In the genomic region with DNA sequence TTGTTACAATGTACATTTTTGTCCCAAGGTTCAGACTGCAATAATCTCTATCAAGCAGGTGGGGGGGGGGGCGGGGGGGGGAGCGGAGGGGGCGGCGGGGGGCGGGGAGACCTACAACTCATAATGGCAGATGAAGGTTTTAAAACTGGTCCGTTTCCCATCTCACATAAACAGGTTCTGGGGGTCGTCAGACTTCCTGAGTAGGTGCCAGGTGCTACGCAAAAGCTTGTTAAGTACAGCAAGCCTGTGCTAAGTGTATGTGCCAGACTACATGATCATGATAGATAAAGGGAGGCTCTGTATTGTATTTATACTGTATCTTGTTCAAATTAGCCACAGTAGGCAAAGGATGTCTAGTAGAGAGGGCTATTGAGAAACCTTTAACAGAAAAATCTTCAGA, we compare ENCODE assay signal across 16 mouse cellular contexts.
DNase-seq lines count a peak whose midpoint lies in the region; ATAC-seq and TF ChIP-seq lines count a peak whose summit lies in the region.
"Had no signal": no experiment of that assay in that cellular context is flagged by ENCODE, and none has a peak within 500 bp of the region (broad histone marks: within the 10 kb centered on the region; RNA-seq: fewer than 3 reads in every experiment).

No protein-coding gene starts in this region.

- H3K27me3 ChIP-seq in forebrain, embryonic 14.5 days (replicated peaks; ENCODE audit: control insufficient read depth, insufficient read depth, low read length): no peaks in the 10 kb centered on the region
- H3K27me3 ChIP-seq in forebrain, embryonic 13.5 days: no peaks in the 10 kb centered on the region
- H3K27me3 ChIP-seq: embryonic facial prominence, embryonic 13.5 days; embryonic facial prominence, embryonic 15.5 days; forebrain, embryonic 12.5 days had no signal

- no peak for ATAC-seq in forebrain, embryonic 14.5 days
- no peak for ATAC-seq in forebrain, embryonic 13.5 days

- H3K4me3 ChIP-seq in forebrain, embryonic 14.5 days (ENCODE audit: low read depth, low read length): no peak overlapping the region
- no peak overlapping the region for H3K4me3 ChIP-seq in forebrain, embryonic 13.5 days
- H3K4me3 ChIP-seq: embryonic facial prominence, embryonic 13.5 days; embryonic facial prominence, embryonic 15.5 days; erythroblast, embryonic 14.5 days; forebrain, embryonic 10.5 days; forebrain, embryonic 12.5 days; gastrocnemius, adult 2 months had no signal

- H3K9ac ChIP-seq in forebrain, embryonic 14.5 days (ENCODE audit: low read length): no peak overlapping the region
- no peak overlapping the region for H3K9ac ChIP-seq in forebrain, embryonic 13.5 days
- H3K9ac ChIP-seq: embryonic facial prominence, embryonic 13.5 days; embryonic facial prominence, embryonic 15.5 days; forebrain, embryonic 12.5 days had no signal

- DNase-seq in cerebellum, postnatal 10 days: peak; percentile 65 to 67
- DNase-seq in cerebellum, postnatal 36 days: no peak
- DNase-seq in forebrain, embryonic 14.5 days (ENCODE audit: low spot score): no peak
- peak; percentile 35 for DNase-seq in brain, embryonic 14.5 days (ENCODE audit: low read depth)
- no peak for DNase-seq in adrenal gland, adult 8-10 months
- DNase-seq: adrenal gland, adult 2 months; adrenal gland, postnatal 14 days; adrenal gland, postnatal 36 days; embryo, embryonic 11 days; gastrocnemius, adult 2 months had no signal

- no peak overlapping the region for H3K4me2 ChIP-seq in forebrain, embryonic 14.5 days (ENCODE audit: low read length)
- no peak overlapping the region for H3K4me2 ChIP-seq in forebrain, embryonic 13.5 days
- H3K4me2 ChIP-seq: embryonic facial prominence, embryonic 13.5 days; embryonic facial prominence, embryonic 15.5 days; forebrain, embryonic 12.5 days had no signal

- TF ChIP-seq POLR2A in brain, embryonic 14.5 days (IDR thresholded peaks at IDR 0.05; ENCODE audit: borderline replicate concordance, extremely low read depth, insufficient read depth, insufficient read length, poor library complexity, severe bottlenecking): no peak

- WGBS in forebrain, embryonic 14.5 days: 74% methylated on average over 6 of the region's 8 CpGs
- 71% methylated on average over 7 of the region's 8 CpGs for WGBS in forebrain, embryonic 13.5 days

- no peaks in the 10 kb centered on the region for H3K9me3 ChIP-seq in forebrain, embryonic 14.5 days (replicated peaks; ENCODE audit: control insufficient read depth, low read length)
- H3K9me3 ChIP-seq in forebrain, embryonic 13.5 days (replicated peaks): no peaks in the 10 kb centered on the region
- H3K9me3 ChIP-seq: embryonic facial prominence, embryonic 13.5 days; embryonic facial prominence, embryonic 15.5 days; forebrain, embryonic 12.5 days had no signal

- peaks cover 5% of the 10 kb centered on the region; the same call in 1 of the 2 replicates for H3K4me1 ChIP-seq in forebrain, embryonic 14.5 days (ENCODE audit: control insufficient read depth, insufficient read depth, low read length)
- H3K4me1 ChIP-seq in forebrain, embryonic 13.5 days: no peaks in the 10 kb centered on the region
- H3K4me1 ChIP-seq: embryonic facial prominence, embryonic 15.5 days had no signal

- H3K36me3 ChIP-seq in forebrain, embryonic 14.5 days (ENCODE audit: control insufficient read depth, insufficient read depth, low read length): no peaks in the 10 kb centered on the region
- no peaks in the 10 kb centered on the region for H3K36me3 ChIP-seq in forebrain, embryonic 13.5 days (ENCODE audit: poor library complexity, severe bottlenecking)
- H3K36me3 ChIP-seq: embryonic facial prominence, embryonic 13.5 days; embryonic facial prominence, embryonic 15.5 days; forebrain, embryonic 10.5 days; forebrain, embryonic 12.5 days had no signal

- H3K27ac ChIP-seq in forebrain, embryonic 14.5 days (ENCODE audit: low read depth, low read length): peak overlapping the region; percentile 27; the same call in 1 of the 2 replicates
- no peak overlapping the region for H3K27ac ChIP-seq in forebrain, embryonic 13.5 days
- H3K27ac ChIP-seq: embryonic facial prominence, embryonic 13.5 days; embryonic facial prominence, embryonic 15.5 days; forebrain, embryonic 10.5 days; forebrain, embryonic 12.5 days; gastrocnemius, adult 2 months had no signal

- no peak for TF ChIP-seq CTCF in brain, embryonic 14.5 days (IDR thresholded peaks at IDR 0.05; ENCODE audit: borderline replicate concordance, extremely low read depth, insufficient read depth, insufficient read length)

Comparison
In these comparisons a context has a peak if more than half of its experiments do, and no peak if none do; other contexts are left out.
1. DNase-seq: peak in cerebellum, postnatal 10 days (2 of 2) and brain, embryonic 14.5 days (single experiment); none in cerebellum, postnatal 36 days (0 of 2), forebrain, embryonic 14.5 days (single experiment) and adrenal gland, adult 8-10 months (single experiment).